Mouse (Mus musculus) embryonic facial prominence, embryonic 14.5 days (tissue): ENCODE measurements around the gene Tpsab1. TPM values are rescaled to one million over a fixed set of nuclear protein-coding genes. Genes with fewer than 3 reads are reported as not detected.

Experiments
- ATAC-seq: fragments of 200-750 bp; cut with Nextera tagmentation; 2 replicates; pipeline ENCODE4 v1.8.0; 2017; ENCODE audit warnings: low read depth, moderate number of reproducible peaks, moderate TSS enrichment
- DNase-seq: peaks from one replicate; pipeline ENCODE4 v3.0.0-alpha.2; 2015; ENCODE audit warnings: low spot score
- H3K27ac ChIP-seq: fragments of 300-500 bp; sonication (generic); replicated peaks from 2 replicates; pipeline ENCODE4 v1.5.1; 2014; ENCODE audit warnings: low read depth, mild to moderate bottlenecking, low read length, moderate library complexity
- H3K27me3 ChIP-seq: fragments of 300-500 bp; sonication (generic); replicated peaks from 2 replicates; pipeline ENCODE4 v1.6.1; 2014; ENCODE audit warnings: low read length; ENCODE audit not compliant: control insufficient read depth, insufficient read depth
- H3K36me3 ChIP-seq: fragments of 300-500 bp; sonication (generic); 2 replicates; pipeline ENCODE4 v1.6.1; 2014; ENCODE audit warnings: low read length, mixed read lengths; ENCODE audit not compliant: control insufficient read depth, insufficient read depth
- H3K4me1 ChIP-seq: fragments of 300-500 bp; sonication (generic); 2 replicates; pipeline ENCODE4 v1.6.1; 2014; ENCODE audit warnings: antibody characterized with exemption, low read length; ENCODE audit not compliant: control insufficient read depth, insufficient read depth
- H3K4me2 ChIP-seq: fragments of 300-500 bp; sonication (generic); 2 replicates; pipeline ENCODE4 v1.6.1; 2014; ENCODE audit warnings: low read depth, mild to moderate bottlenecking, low read length, moderate library complexity, mixed read lengths
- H3K4me3 ChIP-seq: fragments of 300-500 bp; sonication (generic); 2 replicates; pipeline ENCODE4 v1.5.1; 2014; ENCODE audit warnings: low read depth, mild to moderate bottlenecking, low read length
- H3K9ac ChIP-seq: fragments of 300-500 bp; sonication (generic); 2 replicates; pipeline ENCODE4 v1.6.1; 2014; ENCODE audit warnings: low read depth, mild to moderate bottlenecking, low read length, moderate library complexity, mixed read lengths
- H3K9me3 ChIP-seq: fragments of 300-500 bp; sonication (generic); 2 replicates; pipeline ENCODE4 v1.6.1; 2016; ENCODE audit warnings: low read length; ENCODE audit not compliant: control insufficient read depth
- WGBS: fragments of 180-500 bp; shearing (Covaris S2); extraction: QIAGEN DNeasy Blood & Tissue Kit; methylation state at CpG from one replicate; pipeline ENCODE4 v1.1.7; 2014; 5-methylcytosine and 5-hydroxymethylcytosine counted together
- polyA plus RNA-seq: library from polyadenylated mRNA; unstranded; fragments of >200 nt; fragmentation: Nextera tagmentation; extraction: Ambion mirVana; gene quantifications from 2 replicates; pipeline ENCODE4 v1.2.1, GENCODE M21; 2014

Gene Tpsab1
- polyA plus RNA-seq: 0.94 and 1.0 TPM in 2 replicates

- Histone ChIP-seq H3K27me3 (no peaks in the 10 kb centered on the region), H3K36me3 (no peaks in the 10 kb centered on the region), H3K9me3 (no peaks in the 10 kb centered on the region), H3K4me2 (no peak within 1 kb of the TSS), H3K4me3 (no peak within 1 kb of the TSS), H3K9ac (no peak within 1 kb of the TSS), H3K4me1 (no peaks in the 10 kb centered on the region), H3K27ac (no peak within 1 kb of the TSS)
- 88% methylated on average over 4 of the region's 4 CpGs for WGBS
- DNase-seq (no peak), ATAC-seq (no peak)
Observed at GRCm38 (mm10) chr17:25345462-25345861, at the start of gene Tpsab1. TSS of gene Tpsab1 (minus strand) at chr17:25345562.

DNA sequence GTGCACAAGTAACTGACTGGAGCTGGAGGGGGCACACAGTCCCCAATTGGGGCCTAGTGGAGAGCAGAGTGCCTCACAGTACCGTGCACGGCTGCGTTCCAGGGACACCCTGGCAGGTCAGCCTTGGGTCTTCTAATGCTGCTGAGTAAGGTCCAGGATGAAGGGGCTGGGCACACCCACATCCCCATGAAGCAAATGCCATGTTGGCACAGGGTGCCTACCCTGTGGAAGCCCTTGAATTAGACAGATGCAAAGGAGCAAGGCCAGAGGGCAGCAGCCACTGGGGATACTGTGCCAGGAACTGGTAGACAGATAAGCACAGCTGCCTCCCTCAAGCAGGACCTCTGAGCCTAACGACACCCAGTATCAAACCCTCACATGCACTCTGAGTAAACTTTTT lies 49.2 kb upstream of the Tpsab1 start:
- WGBS: 83% methylated on average over 4 of the region's 4 CpGs
- Histone ChIP-seq H3K27me3 (no peaks in the 10 kb centered on the region), H3K4me2 (no peak overlapping the region), H3K9ac (no peak overlapping the region), H3K9me3 (no peaks in the 10 kb centered on the region), H3K4me1 (no peaks in the 10 kb centered on the region), H3K36me3 (peaks cover 27% of the 10 kb centered on the region), H3K27ac (no peak overlapping the region), H3K4me3 (no peak overlapping the region)
- ATAC-seq: no peak
- no peak for DNase-seq

DNA sequence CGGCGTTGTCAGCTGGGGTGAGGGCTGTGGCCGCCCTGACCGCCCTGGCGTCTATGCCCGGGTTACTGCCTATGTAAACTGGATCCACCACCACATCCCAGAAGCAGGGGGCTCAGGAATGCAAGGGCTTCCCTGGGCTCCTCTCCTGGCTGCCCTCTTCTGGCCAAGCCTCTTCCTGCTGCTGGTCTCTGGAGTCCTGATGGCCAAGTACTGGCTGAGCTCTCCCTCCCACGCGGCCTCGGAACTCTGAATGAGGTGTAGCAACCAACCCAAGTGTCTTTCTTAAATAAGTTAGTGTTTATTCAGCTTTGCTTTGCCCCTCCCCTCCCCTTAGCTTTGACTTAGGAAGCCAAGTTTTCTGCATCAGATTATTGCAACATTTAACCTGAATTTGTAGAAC lies 28.6 kb upstream of the Tpsab1 start:
- Histone ChIP-seq H3K4me2 (no peak overlapping the region), H3K27ac (no peak overlapping the region), H3K27me3 (no peaks in the 10 kb centered on the region), H3K36me3 (peaks cover 14% of the 10 kb centered on the region; the same call in 1 of the 2 replicates), H3K9ac (no peak overlapping the region), H3K9me3 (no peaks in the 10 kb centered on the region), H3K4me3 (no peak overlapping the region), H3K4me1 (no peaks in the 10 kb centered on the region)
- ATAC-seq: 0 out of 2 replicates have a peak, but pooled peaks have one; percentile 38
- peak; percentile 30 for DNase-seq
- WGBS: 48% methylated on average over 4 of the region's 9 CpGs

DNA sequence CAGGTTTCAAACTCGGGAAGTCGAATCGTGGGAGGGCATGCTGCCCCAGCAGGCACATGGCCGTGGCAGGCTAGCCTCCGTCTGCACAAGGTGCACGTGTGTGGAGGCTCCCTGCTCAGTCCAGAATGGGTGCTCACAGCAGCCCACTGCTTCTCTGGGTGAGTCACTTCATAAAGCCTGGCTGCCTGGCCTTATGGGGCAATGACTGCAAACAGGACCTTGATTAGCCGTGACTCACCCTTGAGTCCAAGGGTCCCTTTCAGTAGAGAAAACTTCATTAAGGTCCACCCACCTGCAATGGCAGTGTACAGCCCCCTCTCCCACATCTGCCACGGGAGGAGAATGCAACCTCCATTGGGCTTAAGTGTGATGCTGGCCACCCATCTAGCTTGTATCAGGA lies 27.1 kb upstream of the Tpsab1 start:
- no peak overlapping the region for H3K9ac ChIP-seq
- H3K4me2 ChIP-seq: no peak overlapping the region
- H3K4me1 ChIP-seq: no peaks in the 10 kb centered on the region
- no peaks in the 10 kb centered on the region for H3K9me3 ChIP-seq
- H3K27ac ChIP-seq: no peak overlapping the region
- no peak overlapping the region for H3K4me3 ChIP-seq
- no peaks in the 10 kb centered on the region for H3K27me3 ChIP-seq
- DNase-seq (no peak), ATAC-seq (no peak)
- 83% methylated on average over 8 of the region's 8 CpGs for WGBS
- H3K36me3 ChIP-seq: peaks cover 11% of the 10 kb centered on the region; the same call in 1 of the 2 replicates

- Histone ChIP-seq H3K9me3 (no peaks in the 10 kb centered on the region), H3K27ac (no peak within 1 kb of the TSS), H3K4me1 (no peaks in the 10 kb centered on the region), H3K27me3 (no peaks in the 10 kb centered on the region), H3K36me3 (no peaks in the 10 kb centered on the region), H3K4me3 (no peak within 1 kb of the TSS), H3K9ac (no peak within 1 kb of the TSS), H3K4me2 (no peak within 1 kb of the TSS)
- ATAC-seq: no peak
- 74% methylated on average over 3 of the region's 3 CpGs for WGBS
- DNase-seq: no peak
Observed at GRCm38 (mm10) chr17:25368973-25369372, 23.6 kb upstream of the Tpsab1 start, which contains the start of gene Tpsg1. TSS of gene Tpsg1 (plus strand) at chr17:25369273.

GRCm38 (mm10) chr17:25366005-25366404 lies 20.6 kb upstream of the Tpsab1 start, which contains the start of gene Tpsb2:
TSS of gene Tpsb2 (plus strand) at chr17:25366305.
- no peaks in the 10 kb centered on the region for H3K4me1 ChIP-seq
- no peak within 1 kb of the TSS for H3K27ac ChIP-seq
- H3K4me2 ChIP-seq: no peak within 1 kb of the TSS
- H3K4me3 ChIP-seq: no peak within 1 kb of the TSS
- no peaks in the 10 kb centered on the region for H3K36me3 ChIP-seq
- DNase-seq (no peak), ATAC-seq (no peak)
- no peak within 1 kb of the TSS for H3K9ac ChIP-seq
- no peaks in the 10 kb centered on the region for H3K27me3 ChIP-seq
- no peaks in the 10 kb centered on the region for H3K9me3 ChIP-seq
- WGBS: 63% methylated on average over 2 of the region's 2 CpGs

- Histone ChIP-seq H3K9ac (no peak overlapping the region), H3K27me3 (no peaks in the 10 kb centered on the region), H3K4me1 (no peaks in the 10 kb centered on the region), H3K9me3 (no peaks in the 10 kb centered on the region), H3K27ac (no peak overlapping the region), H3K4me2 (no peak overlapping the region), H3K36me3 (no peaks in the 10 kb centered on the region), H3K4me3 (no peak overlapping the region)
- ATAC-seq (no peak), DNase-seq (peak; percentile 7)
- 5% methylated on average over 1 of the region's 1 CpGs for WGBS
Observed at GRCm38 (mm10) chr17:25363726-25364125, 18.4 kb upstream of the Tpsab1 start.

DNA sequence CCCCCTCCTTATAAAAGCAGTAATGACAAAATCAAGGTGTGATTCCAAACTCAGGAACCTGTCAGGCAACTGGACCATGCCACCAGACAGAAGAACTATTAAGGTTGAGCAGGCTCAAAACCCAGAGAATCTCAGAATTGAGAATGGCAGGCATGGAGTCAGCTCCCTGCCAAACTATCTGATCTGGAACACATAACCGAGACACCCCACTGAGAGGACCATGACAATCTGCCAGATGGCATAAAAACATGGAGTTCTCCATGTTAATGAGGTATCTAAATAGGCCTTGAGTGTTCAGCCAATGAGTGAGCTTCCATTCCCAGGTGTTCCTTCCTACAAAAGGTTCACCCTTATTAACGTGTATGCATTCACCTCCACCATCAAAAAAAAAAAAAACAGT lies 15.9 kb upstream of the Tpsab1 start:
- DNase-seq (no peak), ATAC-seq (no peak)
- H3K4me2 ChIP-seq: no peak overlapping the region
- 71% methylated on average over 2 of the region's 2 CpGs for WGBS
- no peak overlapping the region for H3K4me3 ChIP-seq
- no peak overlapping the region for H3K9ac ChIP-seq
- no peaks in the 10 kb centered on the region for H3K36me3 ChIP-seq
- H3K4me1 ChIP-seq: no peaks in the 10 kb centered on the region
- H3K9me3 ChIP-seq: no peaks in the 10 kb centered on the region
- H3K27me3 ChIP-seq: no peaks in the 10 kb centered on the region
- H3K27ac ChIP-seq: no peak overlapping the region

DNA sequence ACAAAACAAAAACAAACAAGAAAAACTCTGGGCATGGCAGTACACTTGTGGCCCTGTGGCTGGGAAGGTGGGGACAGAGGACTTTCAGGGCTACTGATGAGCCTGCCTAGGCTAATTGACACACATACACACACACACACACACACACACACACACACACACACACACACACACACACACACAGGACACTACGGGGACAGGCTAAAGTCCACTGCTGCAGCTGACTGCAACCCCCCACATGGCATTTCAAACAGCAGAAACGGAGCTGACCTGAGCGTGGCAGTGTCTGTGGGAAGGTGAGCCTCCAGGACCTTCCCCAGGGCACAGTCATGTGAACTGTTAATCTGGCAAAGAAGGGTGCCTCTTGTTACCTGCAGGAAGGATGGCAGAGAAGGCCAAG lies 3.9 kb downstream of the Tpsab1 start:
- H3K4me3 ChIP-seq: no peak overlapping the region
- H3K36me3 ChIP-seq: no peaks in the 10 kb centered on the region
- H3K27ac ChIP-seq: no peak overlapping the region
- no peak overlapping the region for H3K4me2 ChIP-seq
- no peak for DNase-seq
- H3K9me3 ChIP-seq: no peaks in the 10 kb centered on the region
- no peaks in the 10 kb centered on the region for H3K4me1 ChIP-seq
- no peaks in the 10 kb centered on the region for H3K27me3 ChIP-seq
- no peak for ATAC-seq
- no peak overlapping the region for H3K9ac ChIP-seq
- WGBS: 50% methylated on average over 2 of the region's 3 CpGs
